Mouse (Mus musculus) midbrain, postnatal 0 days (tissue): ENCODE results near the gene Ltb4r2. TPM values are rescaled to one million over a fixed set of nuclear protein-coding genes. Genes with fewer than 3 reads are reported as not detected.

Experiments
- ATAC-seq: fragments of 200-750 bp; cut with Nextera tagmentation; 2 replicates; pipeline ENCODE4 v1.8.0; 2017; ENCODE audit warnings: moderate number of reproducible peaks, mild to moderate bottlenecking, moderate TSS enrichment, moderate library complexity; ENCODE audit not compliant: low FRiP score
- DNase-seq: peaks from one replicate; pipeline ENCODE4 v3.0.0-alpha.2; 2015; ENCODE audit warnings: low spot score
- H3K27ac ChIP-seq: fragments of 300-500 bp; sonication (generic); 2 replicates; pipeline ENCODE4 v1.5.1; 2014; ENCODE audit warnings: low read depth, mild to moderate bottlenecking, low read length, mixed read lengths
- H3K27me3 ChIP-seq: fragments of 300-500 bp; sonication (generic); 2 replicates; pipeline ENCODE4 v1.6.1; 2014; ENCODE audit warnings: low read length, control low read depth, mixed read lengths; ENCODE audit not compliant: insufficient read depth
- H3K36me3 ChIP-seq: fragments of 300-500 bp; sonication (generic); 2 replicates; pipeline ENCODE4 v1.6.1; 2014; ENCODE audit warnings: low read length, control low read depth, mixed read lengths; ENCODE audit not compliant: insufficient read depth
- H3K4me1 ChIP-seq: fragments of 300-500 bp; sonication (generic); 2 replicates; pipeline ENCODE4 v1.6.1; 2014; ENCODE audit warnings: mild to moderate bottlenecking, control low read depth, antibody characterized with exemption, low read length, mixed read lengths; ENCODE audit not compliant: insufficient read depth
- H3K4me2 ChIP-seq: fragments of 300-500 bp; sonication (generic); 2 replicates; pipeline ENCODE4 v1.6.1; 2014; ENCODE audit warnings: low read depth, mild to moderate bottlenecking, low read length, mixed read lengths; ENCODE audit not compliant: poor library complexity, severe bottlenecking
- H3K4me3 ChIP-seq: fragments of 300-500 bp; sonication (generic); 2 replicates; pipeline ENCODE4 v1.5.1; 2014; ENCODE audit warnings: low read depth, mild to moderate bottlenecking, low read length, moderate library complexity
- H3K9ac ChIP-seq: fragments of 300-500 bp; sonication (generic); replicated peaks from 2 replicates; pipeline ENCODE4 v1.6.1; 2014; ENCODE audit warnings: mild to moderate bottlenecking, low read length, moderate library complexity, mixed read lengths; ENCODE audit not compliant: poor library complexity, severe bottlenecking
- H3K9me3 ChIP-seq: fragments of 300-500 bp; sonication (generic); 2 replicates; pipeline ENCODE4 v1.6.1; 2016; ENCODE audit warnings: low read length, control low read depth
- CTCF ChIP-seq: IDR thresholded peaks from 2 replicates; pipeline ENCODE4 v1.5.1; 2016; ENCODE audit warnings: antibody characterized with exemption, mild to moderate bottlenecking
- WGBS: fragments of 180-500 bp; shearing (Covaris S2); extraction: QIAGEN DNeasy Blood & Tissue Kit; methylation state at CpG from one replicate; pipeline ENCODE4 v1.1.7; 2014; 5-methylcytosine and 5-hydroxymethylcytosine counted together
- polyA plus RNA-seq: library from polyadenylated mRNA; unstranded; fragments of >200 nt; fragmentation: Nextera tagmentation; extraction: Ambion mirVana; gene quantifications from 2 replicates; pipeline ENCODE4 v1.2.1, GENCODE M21; 2015
- total RNA-seq: library from RNA; depleted of rRNA; stranded (reverse); fragments of >200 nt; gene quantifications from 2 replicates; pipeline ENCODE4 v1.2.3, GENCODE M21; 2014

The Ltb4r2 gene
- total and polyA plus RNA-seq, 2 experiments from 2014 or later: 0.38 to 0.60 TPM

GRCm38 (mm10) chr14:55716884-55717283 lies 44.3 kb upstream of the Ltb4r2 start:
- no peak overlapping the region for H3K4me2 ChIP-seq
- DNase-seq (no peak), ATAC-seq (no peak)
- H3K4me1 ChIP-seq: peaks cover 5% of the 10 kb centered on the region; the same call in 1 of the 2 replicates
- H3K36me3 ChIP-seq: peaks cover 31% of the 10 kb centered on the region
- H3K9me3 ChIP-seq: no peaks in the 10 kb centered on the region
- H3K9ac ChIP-seq: no peak overlapping the region
- H3K4me3 ChIP-seq: no peak overlapping the region
- 83% methylated on average over 8 of the region's 8 CpGs for WGBS
- H3K27ac ChIP-seq: no peak overlapping the region
- H3K27me3 ChIP-seq: 0 out of 2 replicates have a peak, but pooled peaks cover 5% of the 10 kb centered on the region
- TF ChIP-seq CTCF: no peak

GRCm38 (mm10) chr14:55719737-55720136 lies 41.5 kb upstream of the Ltb4r2 start:
- no peak overlapping the region for H3K9ac ChIP-seq
- no peak for TF ChIP-seq CTCF
- DNase-seq: no peak
- no peak for ATAC-seq
- H3K36me3 ChIP-seq: peaks cover 31% of the 10 kb centered on the region
- WGBS: 90% methylated on average over 6 of the region's 6 CpGs
- no peaks in the 10 kb centered on the region for H3K27me3 ChIP-seq
- H3K4me2 ChIP-seq: no peak overlapping the region
- no peak overlapping the region for H3K4me3 ChIP-seq
- H3K9me3 ChIP-seq: no peaks in the 10 kb centered on the region
- no peak overlapping the region for H3K27ac ChIP-seq
- H3K4me1 ChIP-seq: peaks cover 5% of the 10 kb centered on the region; the same call in 1 of the 2 replicates

GRCm38 (mm10) chr14:55720666-55721065 lies 40.6 kb upstream of the Ltb4r2 start:
- Histone ChIP-seq H3K9me3 (no peaks in the 10 kb centered on the region), H3K4me2 (no peak overlapping the region), H3K9ac (no peak overlapping the region), H3K27me3 (no peaks in the 10 kb centered on the region), H3K27ac (no peak overlapping the region), H3K36me3 (peaks cover 31% of the 10 kb centered on the region), H3K4me3 (no peak overlapping the region), H3K4me1 (peaks cover 5% of the 10 kb centered on the region; the same call in 1 of the 2 replicates)
- WGBS: 93% methylated on average over 12 of the region's 12 CpGs
- TF ChIP-seq CTCF: no peak
- DNase-seq (no peak), ATAC-seq (no peak)

- Histone ChIP-seq H3K36me3 (peaks cover 29% of the 10 kb centered on the region), H3K4me2 (peak overlapping the region; percentile 68), H3K4me3 (peak overlapping the region; percentile 45), H3K27me3 (no peaks in the 10 kb centered on the region), H3K4me1 (peaks cover 5% of the 10 kb centered on the region; the same call in 1 of the 2 replicates), H3K27ac (peak overlapping the region; percentile 48), H3K9ac (peak overlapping the region; percentile 55), H3K9me3 (no peaks in the 10 kb centered on the region)
- DNase-seq (no peak), ATAC-seq (no peak)
- TF ChIP-seq CTCF: no peak
- WGBS: 72% methylated on average over 6 of the region's 6 CpGs
Observed at GRCm38 (mm10) chr14:55721076-55721475, 40.2 kb upstream of the Ltb4r2 start.

- peak; percentile 96 for ATAC-seq
- H3K27me3 ChIP-seq: no peaks in the 10 kb centered on the region
- 1% methylated on average over 50 of the region's 50 CpGs for WGBS
Observed at GRCm38 (mm10) chr14:55721700-55722437, 39.4 kb upstream of the Ltb4r2 start, which contains the start of gene Rabggta. Rabggta (minus strand) TSS chr14:55722263.

GRCm38 (mm10) chr14:55722438-55722945 lies 38.7 kb upstream of the Ltb4r2 start:
- WGBS: 49% methylated on average over 8 of the region's 8 CpGs
- H3K27me3 ChIP-seq: no peaks in the 10 kb centered on the region
- peaks cover 5% of the 10 kb centered on the region; the same call in 1 of the 2 replicates for H3K4me1 ChIP-seq
- H3K9me3 ChIP-seq: no peaks in the 10 kb centered on the region
- peak overlapping the region; percentile 55 for H3K9ac ChIP-seq
- DNase-seq (no peak), ATAC-seq (peak; percentile 14)
- peak overlapping the region; percentile 48; the same call in 1 of the 2 replicates for H3K27ac ChIP-seq
- H3K36me3 ChIP-seq: peaks cover 15% of the 10 kb centered on the region
- peak overlapping the region; percentile 68 for H3K4me2 ChIP-seq
- TF ChIP-seq CTCF: no peak
- H3K4me3 ChIP-seq: peak overlapping the region; percentile 45; the same call in 1 of the 2 replicates

More at GRCm38 (mm10) chr14:55721700-55722437, 39.4 kb upstream of the Ltb4r2 start, which contains the start of gene Rabggta:
- peak; percentile 96 for TF ChIP-seq CTCF
- Histone ChIP-seq H3K36me3 (peaks cover 22% of the 10 kb centered on the region), H3K4me3 (peak within 1 kb of the TSS; percentile 45), H3K4me2 (peak within 1 kb of the TSS; percentile 68), H3K27ac (peak within 1 kb of the TSS; percentile 48), H3K9me3 (no peaks in the 10 kb centered on the region), H3K4me1 (peaks cover 5% of the 10 kb centered on the region; the same call in 1 of the 2 replicates), H3K9ac (peak within 1 kb of the TSS; percentile 55)
- DNase-seq: peak; percentile 96
